Mouse (Mus musculus): ENCODE measurements around the gene Rtl1. TPM values are rescaled to one million over a fixed set of nuclear protein-coding genes. Genes with fewer than 3 reads are reported as not detected.

Rtl1 gene
- polyA plus RNA-seq (2012; rRNA removed): 0.96 and 1.0 TPM in 2 replicates

DNA sequence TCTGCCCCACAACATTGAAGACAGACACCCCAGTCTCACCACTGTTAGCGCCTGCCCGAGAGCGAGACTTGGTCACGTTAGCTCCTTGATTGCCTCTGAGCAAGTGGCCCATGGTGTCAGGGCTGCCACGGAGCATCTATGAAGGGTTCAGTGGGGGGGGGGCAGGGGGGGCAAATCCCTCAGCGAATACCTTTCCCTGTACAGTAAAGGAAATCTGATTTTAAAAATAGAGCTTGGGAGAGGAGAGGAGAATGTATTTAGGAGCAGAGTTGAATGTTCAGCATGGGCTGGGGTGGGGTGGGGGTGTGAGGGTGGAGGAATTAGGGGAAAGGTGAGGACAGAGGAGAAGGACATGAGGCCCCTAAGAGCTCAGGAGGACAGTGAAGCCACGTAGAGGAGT lies at the start of gene Rtl1:
Gene Rtl1, minus strand, starts transcription at position 101 of the 400 bp plus-strand sequence.

Other genes starting within 250 kb of the Rtl1 start
- gene Dlk1, start 147.5 kb downstream of the Rtl1 start, polyA plus RNA-seq (2012; rRNA removed): 975 and 1,167 TPM in 2 replicates